Mouse (Mus musculus) spleen, adult 2 months (tissue): ENCODE measurements around the gene Cavin4.

Experiments used
- CTCF ChIP-seq: fragments of 200-500 bp; IDR thresholded peaks from 2 replicates; pipeline ENCODE4 v1.5.1; 2011; ENCODE audit warnings: mild to moderate bottlenecking, inconsistent platforms; ENCODE audit not compliant: insufficient read depth, insufficient read length, insufficient replicate concordance; ENCODE audit errors: extremely low read depth
- POLR2A ChIP-seq: fragments of 200-500 bp; IDR thresholded peaks from 2 replicates; pipeline ENCODE4 v1.6.1; 2011; ENCODE audit warnings: low read depth, low read length, inconsistent platforms

DNA sequence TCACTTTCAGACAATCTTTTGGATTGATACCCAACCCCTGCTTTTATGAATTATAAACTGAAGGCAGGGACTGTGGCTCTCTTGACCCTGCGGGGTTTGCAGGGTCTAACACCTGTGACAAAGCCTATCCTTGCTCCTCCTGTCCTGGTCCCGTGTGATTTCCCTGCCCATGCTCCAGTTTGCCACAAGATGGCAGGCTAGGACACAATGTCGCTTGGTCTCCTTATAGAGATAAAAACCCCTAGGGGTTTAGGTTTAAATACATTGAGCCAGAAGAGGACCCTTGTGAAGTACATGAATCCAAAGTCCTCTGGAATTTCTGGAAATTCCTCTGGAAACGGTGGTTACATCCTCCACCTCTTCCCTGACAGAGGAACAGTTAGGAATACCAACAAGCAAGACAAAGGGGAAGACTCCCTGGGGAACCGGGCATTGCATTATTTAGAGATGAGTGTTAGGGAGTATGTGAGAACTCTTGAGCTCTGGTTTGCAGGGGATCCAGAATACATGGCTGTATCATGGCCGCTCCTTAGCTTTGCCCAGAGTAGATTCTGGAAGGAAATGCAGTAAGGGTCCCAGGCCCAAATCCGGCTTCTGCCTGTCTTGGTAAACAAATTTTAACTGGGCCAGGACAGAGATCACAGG is 28.6 kb downstream of the Cavin4 start:
- TF ChIP-seq CTCF (peak; percentile 5; the same call in 1 of the 2 replicates), POLR2A (no peak)
